Mouse (Mus musculus): ENCODE measurements at regions not wholly inside any gene's neighbourhood (a gene's known extent, or its start where the extent isn't known, plus 50 kb on each side); places are given as distances from the start of the nearest gene placed in this dataset.
"Not testable (repeated sequence)": the region's sequence is repeated elsewhere in the genome, so short reads cannot be mapped to it uniquely, and the experiment has no call there.

GRCm38 (mm10) chr3:40376220-40376619 is 154.9 kb upstream of the Intu start:
- TF ChIP-seq CTCF (IDR thresholded peaks at IDR 0.05; ENCODE audit: low read depth); EP300 (optimal IDR thresholded peaks at IDR 0.05): not testable (repeated sequence)

All from stomach, postnatal 0 days (tissue).